Mouse (Mus musculus) heart, adult 2 months (tissue): ENCODE data around the gene Gli2. TPM values are rescaled to one million over a fixed set of nuclear protein-coding genes. Genes with fewer than 3 reads are reported as not detected.

Experiments used
- DNase-seq, 2 experiments: peaks; one replicate each; pipeline ENCODE4 v3.0.0; 2021
- H3K27ac ChIP-seq: fragments of 200-600 bp; 2 replicates; pipeline ENCODE4 v1.8.1; 2022
- H3K27me3 ChIP-seq: fragments of 200-500 bp; 2 replicates; pipeline ENCODE4 v1.6.1; 2012; ENCODE audit warnings: mild to moderate bottlenecking, low read length, inconsistent platforms, mixed read lengths; ENCODE audit not compliant: control insufficient read depth, insufficient read depth
- H3K36me3 ChIP-seq: fragments of 200-500 bp; 2 replicates; pipeline ENCODE4 v1.6.1; 2012; ENCODE audit warnings: low read length, inconsistent platforms; ENCODE audit not compliant: control insufficient read depth, insufficient read depth
- H3K4me1 ChIP-seq: fragments of 200-500 bp; 2 replicates; pipeline ENCODE4 v1.6.1; 2011; ENCODE audit warnings: low read length; ENCODE audit not compliant: control insufficient read depth, insufficient read depth
- H3K4me3 ChIP-seq: fragments of 200-600 bp; 2 replicates; pipeline ENCODE4 v1.8.1; 2022
- H3K79me2 ChIP-seq: fragments of 200-500 bp; replicated peaks from 2 replicates; pipeline ENCODE4 v1.6.1; 2012; ENCODE audit warnings: mild to moderate bottlenecking, inconsistent platforms, low read length, moderate library complexity, mixed read lengths; ENCODE audit not compliant: control insufficient read depth, insufficient read depth
- H3K9ac ChIP-seq: fragments of 200-500 bp; 2 replicates; pipeline ENCODE4 v1.6.1; 2012; ENCODE audit warnings: low read depth, mild to moderate bottlenecking, control low read depth, inconsistent platforms, low read length, mixed read lengths
- CTCF ChIP-seq: fragments of 200-600 bp; IDR thresholded peaks from 2 replicates; pipeline ENCODE4 v1.8.1; 2022; ENCODE audit warnings: antibody characterized with exemption, mild to moderate bottlenecking, moderate library complexity
- EP300 ChIP-seq: fragments of 200-500 bp; IDR thresholded peaks from 2 replicates; pipeline ENCODE4 v1.6.1; 2011; ENCODE audit warnings: low read depth, low read length, control low read depth; ENCODE audit not compliant: insufficient read depth
- POLR2A ChIP-seq: fragments of 200-500 bp; IDR thresholded peaks from 2 replicates; pipeline ENCODE4 v1.6.1; 2011; ENCODE audit warnings: mild to moderate bottlenecking, low read depth, low read length, control low read depth; ENCODE audit not compliant: insufficient read depth
- WGBS: fragments of 180-500 bp; shearing (Covaris S2); methylation state at CpG from one replicate; pipeline ENCODE4 v1.1.7; 2018; 5-methylcytosine and 5-hydroxymethylcytosine counted together
- intact Hi-C: fragments of 180-260 bp; cut with DNase I; formaldehyde crosslinking; loops from one replicate; pipeline ENCODE4 v1.15.1; 2025
- polyA plus RNA-seq: library from polyadenylated mRNA; depleted of rRNA; stranded (reverse); fragments of >200 nt; gene quantifications from 2 replicates; pipeline ENCODE4 v1.2.3, GENCODE M21; 2012
- total RNA-seq, 2 experiments: library from RNA; stranded (reverse); gene quantifications; 2 replicates each; pipeline ENCODE4 v1.2.3; 2021

Gene Gli2
- total and polyA plus RNA-seq, 3 experiments = 1.0 to 2.6 (median 1.2) TPM

GRCm38 (mm10) chr1:118904431-118904830 is 149.0 kb downstream of the Gli2 start:
- Histone ChIP-seq H3K4me1 (no peaks in the 10 kb centered on the region; the same call in 1 of the 2 replicates), H3K4me3 (no peak overlapping the region), H3K27me3 (no peaks in the 10 kb centered on the region), H3K79me2 (no peaks in the 10 kb centered on the region), H3K9ac (no peak overlapping the region), H3K27ac (no peak overlapping the region), H3K36me3 (no peaks in the 10 kb centered on the region)
- TF ChIP-seq POLR2A (no peak), EP300 (no peak), CTCF (no peak)
- no peak for DNase-seq
- intact Hi-C loops = no loop called here
- WGBS = 76% methylated on average over 3 of the region's 3 CpGs

- H3K4me3 ChIP-seq = no peak overlapping the region
- H3K27ac ChIP-seq = no peak overlapping the region
- DNase-seq = no peak
- no peaks in the 10 kb centered on the region for H3K36me3 ChIP-seq
- intact Hi-C loops = no loop called here
- H3K4me1 ChIP-seq = no peaks in the 10 kb centered on the region; the same call in 1 of the 2 replicates
- TF ChIP-seq POLR2A (no peak), EP300 (no peak), CTCF (no peak)
- H3K27me3 ChIP-seq = no peaks in the 10 kb centered on the region
- WGBS = 86% methylated on average over 3 of the region's 3 CpGs
- no peak overlapping the region for H3K9ac ChIP-seq
- H3K79me2 ChIP-seq = no peaks in the 10 kb centered on the region
Observed at GRCm38 (mm10) chr1:118903742-118904141, 149.7 kb downstream of the Gli2 start.

- Histone ChIP-seq H3K9ac (no peak overlapping the region), H3K27ac (no peak overlapping the region), H3K4me3 (no peak overlapping the region), H3K79me2 (no peaks in the 10 kb centered on the region), H3K27me3 (no peaks in the 10 kb centered on the region), H3K4me1 (no peaks in the 10 kb centered on the region; the same call in 1 of the 2 replicates), H3K36me3 (no peaks in the 10 kb centered on the region)
- no peak for DNase-seq
- WGBS = 56% methylated on average over 8 of the region's 8 CpGs
- TF ChIP-seq EP300 (no peak), POLR2A (no peak), CTCF (no peak)
- intact Hi-C loops = no loop called here
Observed at GRCm38 (mm10) chr1:118901868-118902586, 151.4 kb downstream of the Gli2 start.

GRCm38 (mm10) chr1:118898351-118898750 is 155.1 kb downstream of the Gli2 start:
- WGBS = 77% methylated on average over 3 of the region's 3 CpGs
- no peak overlapping the region for H3K4me3 ChIP-seq
- no peaks in the 10 kb centered on the region for H3K27me3 ChIP-seq

GRCm38 (mm10) chr1:118895026-118895762 is 158.2 kb downstream of the Gli2 start:
- 53% methylated on average over 9 of the region's 9 CpGs for WGBS
- Histone ChIP-seq H3K4me3 (no peak overlapping the region), H3K36me3 (no peaks in the 10 kb centered on the region), H3K27me3 (no peaks in the 10 kb centered on the region), H3K4me1 (no peaks in the 10 kb centered on the region), H3K27ac (no peak overlapping the region), H3K79me2 (no peaks in the 10 kb centered on the region), H3K9ac (no peak overlapping the region)
- peak; percentile 52 for DNase-seq
- TF ChIP-seq EP300 = no peak
- no peak for TF ChIP-seq CTCF
- no peak for TF ChIP-seq POLR2A
- intact Hi-C loops = no loop called here

More at GRCm38 (mm10) chr1:118898351-118898750, 155.1 kb downstream of the Gli2 start:
- no peak for DNase-seq
- Histone ChIP-seq H3K4me1 (no peaks in the 10 kb centered on the region; the same call in 1 of the 2 replicates), H3K79me2 (no peaks in the 10 kb centered on the region), H3K9ac (no peak overlapping the region), H3K27ac (no peak overlapping the region), H3K36me3 (no peaks in the 10 kb centered on the region)
- TF ChIP-seq CTCF = no peak
- TF ChIP-seq EP300 = no peak
- no peak for TF ChIP-seq POLR2A
- intact Hi-C loops = no loop called here

GRCm38 (mm10) chr1:118891395-118891794 is 162.0 kb downstream of the Gli2 start:
- Histone ChIP-seq H3K4me3 (no peak overlapping the region), H3K79me2 (no peaks in the 10 kb centered on the region), H3K27ac (no peak overlapping the region), H3K4me1 (no peaks in the 10 kb centered on the region), H3K36me3 (no peaks in the 10 kb centered on the region), H3K27me3 (no peaks in the 10 kb centered on the region), H3K9ac (no peak overlapping the region)
- 87% methylated on average over 5 of the region's 5 CpGs for WGBS
- intact Hi-C loops = no loop called here
- DNase-seq = no peak
- no peak for TF ChIP-seq POLR2A
- no peak for TF ChIP-seq CTCF
- TF ChIP-seq EP300 = no peak
